Mouse (Mus musculus): ENCODE results near the gene Mrpl14.

Gene Mrpl14

DNA sequence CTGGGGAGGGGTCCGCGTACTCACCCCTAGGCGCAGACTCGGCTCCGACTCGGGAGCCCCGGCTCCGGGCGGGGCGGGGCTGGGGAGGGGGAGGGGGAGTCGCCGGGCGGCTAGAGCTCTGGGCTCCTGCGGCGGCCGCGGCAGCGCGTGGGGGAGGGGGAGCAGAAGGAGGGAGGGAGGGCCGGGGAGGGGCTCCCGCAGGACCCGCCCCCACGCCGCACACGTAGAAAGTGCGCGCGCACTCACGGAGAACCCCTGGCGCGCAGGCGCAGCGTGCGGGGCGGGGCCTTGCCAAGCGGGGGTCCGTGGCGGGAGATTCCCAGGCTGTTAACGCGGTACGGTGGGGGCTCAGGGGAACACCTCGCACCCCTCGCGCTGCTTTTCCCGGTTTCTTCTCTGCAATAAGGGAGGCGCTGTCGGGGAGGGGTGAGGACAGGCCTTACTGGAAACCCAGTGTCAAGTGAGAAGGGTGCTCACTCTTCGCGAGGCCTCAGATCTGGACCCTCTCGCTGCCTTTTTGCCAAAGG, at the start of gene Mrpl14:
Gene Mrpl14 (plus strand): TSS at position 230 of the 527 bp plus-strand sequence.
- DNase-seq (ENCODE audit: low spot score) = peak; percentile 87

GRCm38 (mm10) chr17:45638596-45639295, 47.4 kb upstream of the Mrpl14 start:
- DNase-seq (ENCODE audit: low spot score) = no peak

DNA sequence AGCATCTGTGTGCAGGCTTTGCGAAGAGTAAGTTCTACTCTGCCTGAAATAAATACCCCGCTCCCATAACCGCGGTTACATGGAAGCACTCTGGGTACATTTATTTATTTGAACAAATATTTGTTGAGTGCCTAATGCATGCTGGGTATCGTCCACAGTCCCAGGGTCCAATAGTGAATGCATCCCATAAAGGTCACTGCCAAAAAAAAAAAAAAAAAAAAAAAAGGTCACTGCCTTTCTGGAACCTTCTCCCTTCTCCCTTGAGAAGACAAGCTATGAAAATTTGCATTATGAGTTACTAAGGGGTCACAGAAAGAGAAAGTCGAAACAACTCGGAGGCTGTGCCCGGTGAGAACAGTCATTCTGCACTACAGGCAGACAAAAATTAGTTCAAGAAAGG, 44.1 kb upstream of the Mrpl14 start:
- no peak for DNase-seq (ENCODE audit: low spot score)

DNA sequence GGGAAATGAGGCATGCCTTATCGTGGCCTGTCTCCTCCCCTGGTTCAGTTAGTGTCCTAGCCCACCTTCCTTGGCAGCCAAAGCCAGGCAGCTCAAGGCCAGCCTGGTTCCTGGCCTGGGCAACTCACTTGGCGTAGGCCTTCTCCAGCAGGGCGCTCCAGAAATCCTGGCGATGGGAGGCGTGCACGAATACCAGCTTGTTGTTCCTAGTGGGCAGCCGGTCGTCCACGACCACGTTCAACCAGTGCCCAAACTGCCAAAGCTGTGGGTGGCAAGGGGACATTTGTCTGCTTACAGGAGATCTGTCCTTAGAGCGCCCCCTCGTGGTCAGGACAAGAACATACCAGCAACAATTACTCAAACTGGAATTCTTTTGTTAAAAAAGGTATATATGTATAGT, 43.4 kb upstream of the Mrpl14 start:
- no peak for DNase-seq (ENCODE audit: low spot score)

GRCm38 (mm10) chr17:45644185-45644584, 41.9 kb upstream of the Mrpl14 start:
- DNase-seq (ENCODE audit: low spot score) = no peak

- DNase-seq (ENCODE audit: low spot score) = no peak
Observed at GRCm38 (mm10) chr17:45653233-45653632, 32.9 kb upstream of the Mrpl14 start.

DNA sequence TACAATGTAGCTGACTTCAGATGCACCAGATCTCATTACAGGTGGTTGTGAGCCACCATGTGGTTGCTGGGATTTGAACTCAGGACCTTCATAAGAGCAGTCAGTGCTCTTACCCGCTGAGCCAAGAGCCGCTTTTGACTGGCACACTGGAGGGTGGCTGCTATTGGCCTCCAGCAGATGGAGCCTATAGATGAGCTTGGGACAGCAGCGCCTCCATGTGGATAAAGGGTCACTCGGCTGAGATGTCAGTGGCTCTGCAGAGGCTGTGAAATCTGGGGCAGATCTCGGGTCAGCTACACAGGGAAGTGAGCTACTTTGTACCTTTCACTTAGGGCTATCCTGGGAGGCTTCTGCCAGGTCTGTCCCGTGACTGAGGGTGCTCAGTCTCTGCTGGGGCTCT, 30.3 kb upstream of the Mrpl14 start:
- no peak for DNase-seq (ENCODE audit: low spot score)

DNA sequence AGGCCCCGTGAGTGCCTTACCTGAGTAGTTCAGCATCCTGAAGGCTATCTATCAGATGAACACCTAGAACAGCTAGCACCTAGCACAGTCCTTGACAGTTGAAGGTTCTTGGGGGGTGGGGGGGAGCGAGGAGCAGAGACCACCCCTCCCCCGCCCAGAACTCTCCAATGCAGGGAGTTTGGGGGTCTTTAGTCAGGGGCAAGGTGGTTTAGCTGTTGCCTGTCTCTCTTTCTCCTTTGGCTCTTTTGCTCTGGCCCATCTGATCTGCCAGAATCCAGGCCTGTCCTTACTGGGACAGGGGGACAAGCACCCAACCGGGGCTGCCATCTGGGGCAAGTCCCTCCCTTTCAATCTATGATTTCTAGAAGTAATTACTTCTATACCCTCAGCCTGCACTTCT, 26.9 kb upstream of the Mrpl14 start, which contains the start of gene Capn11:
Gene Capn11 (minus strand): TSS at position 101 of the 400 bp plus-strand sequence.
- DNase-seq (ENCODE audit: low spot score) = no peak

DNA sequence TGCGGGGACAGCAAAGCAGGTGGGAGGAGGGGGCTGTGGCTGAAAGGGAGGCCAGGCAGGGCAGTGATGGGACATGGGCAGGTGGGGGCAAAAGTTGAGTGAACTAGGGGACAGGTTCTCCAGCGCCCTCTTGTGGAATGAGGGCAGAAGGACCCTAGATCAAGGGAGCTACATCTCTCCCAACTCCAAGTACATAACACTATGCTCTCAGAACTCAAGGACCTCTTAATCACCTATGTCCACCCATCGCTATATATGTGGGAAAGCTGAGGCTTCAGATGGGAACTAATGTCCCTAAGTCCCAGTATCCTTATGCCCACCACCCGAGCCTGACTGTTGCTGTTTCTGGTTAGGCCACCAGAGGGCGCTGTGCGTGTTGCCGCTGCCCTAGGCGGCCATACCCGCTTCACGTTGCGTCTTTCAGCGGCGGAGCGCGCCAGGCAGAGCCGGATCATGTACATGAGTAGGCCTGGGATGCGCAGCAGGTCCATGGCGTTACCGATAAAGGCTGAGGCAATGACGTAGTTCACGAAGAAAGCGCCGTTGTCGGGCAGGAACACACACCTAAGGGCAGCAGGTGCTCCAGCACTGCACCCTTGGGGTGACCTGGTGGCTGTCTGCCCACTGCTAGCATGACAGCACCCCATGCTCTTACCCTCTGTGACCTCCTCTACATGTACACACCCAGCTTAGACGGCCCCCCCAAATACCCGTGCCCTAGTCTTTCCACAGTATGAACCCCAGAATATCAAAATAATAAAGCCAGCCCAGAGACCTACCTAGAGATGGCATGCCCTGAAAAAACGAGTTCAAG, 22.8 kb upstream of the Mrpl14 start:
- DNase-seq (ENCODE audit: low spot score) = peak; percentile 67

DNA sequence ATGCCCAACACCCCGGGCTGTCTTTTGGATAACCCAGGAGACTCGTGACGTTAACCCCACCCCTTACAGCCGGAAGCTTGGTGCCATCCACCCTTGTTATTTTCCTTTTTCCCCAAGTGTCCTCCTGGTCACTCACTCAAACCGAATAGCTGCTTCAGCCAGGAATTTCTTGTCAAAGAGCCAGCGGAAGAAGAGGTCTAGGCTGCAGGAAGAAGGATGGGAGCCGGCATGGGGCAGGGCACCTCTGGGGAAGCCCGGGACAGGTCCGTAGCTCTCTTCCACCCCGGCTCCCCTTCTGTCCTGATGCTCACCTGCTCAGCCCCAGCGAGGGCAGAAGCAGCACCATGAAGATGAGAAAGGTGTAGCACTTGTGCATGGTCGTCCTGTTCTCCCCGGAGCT, 21.5 kb upstream of the Mrpl14 start:
- no peak for DNase-seq (ENCODE audit: low spot score)

- no peak for DNase-seq (ENCODE audit: low spot score)
Observed at GRCm38 (mm10) chr17:45666091-45666490, 20.0 kb upstream of the Mrpl14 start.

DNA sequence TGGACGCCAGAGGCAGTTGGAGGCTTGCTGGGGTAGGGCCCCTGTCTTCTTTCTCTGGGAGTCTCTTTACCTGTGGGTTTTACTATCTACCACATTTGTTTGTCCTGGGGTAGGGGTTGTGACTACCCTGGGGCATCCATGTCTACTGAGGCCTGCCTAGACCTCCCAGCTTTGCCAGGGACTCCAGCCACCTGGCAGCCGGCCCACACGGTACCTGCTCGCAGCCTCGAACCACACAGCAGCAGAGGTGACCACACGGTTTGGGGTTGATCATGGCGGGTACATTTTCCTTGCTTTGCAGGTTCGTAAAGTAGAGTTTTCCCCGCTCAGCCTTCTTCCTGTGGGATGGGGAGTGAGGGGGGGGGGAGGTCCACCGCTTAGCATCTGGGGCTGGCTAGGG, 18.6 kb upstream of the Mrpl14 start:
- DNase-seq (ENCODE audit: low spot score) = no peak

DNA sequence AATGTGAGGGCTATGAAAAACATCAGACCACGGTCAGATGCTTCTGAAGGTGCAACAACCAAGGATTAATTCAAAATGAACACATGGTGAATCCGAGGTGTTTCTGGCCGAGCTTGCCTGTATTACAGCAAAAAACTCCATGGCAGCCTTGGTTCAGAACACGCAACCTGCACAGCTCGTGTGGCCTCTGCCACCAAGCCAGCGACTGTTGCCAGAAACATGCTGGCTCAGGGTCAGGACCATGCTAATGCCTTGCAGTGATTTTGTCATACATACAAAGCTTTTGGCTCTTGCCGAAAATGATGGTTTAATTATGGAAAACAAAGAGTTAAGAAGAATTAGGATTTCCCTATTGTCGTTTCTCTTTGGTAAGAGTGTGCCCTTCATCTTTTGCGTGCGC, 18.1 kb upstream of the Mrpl14 start:
- no peak for DNase-seq (ENCODE audit: low spot score)

DNA sequence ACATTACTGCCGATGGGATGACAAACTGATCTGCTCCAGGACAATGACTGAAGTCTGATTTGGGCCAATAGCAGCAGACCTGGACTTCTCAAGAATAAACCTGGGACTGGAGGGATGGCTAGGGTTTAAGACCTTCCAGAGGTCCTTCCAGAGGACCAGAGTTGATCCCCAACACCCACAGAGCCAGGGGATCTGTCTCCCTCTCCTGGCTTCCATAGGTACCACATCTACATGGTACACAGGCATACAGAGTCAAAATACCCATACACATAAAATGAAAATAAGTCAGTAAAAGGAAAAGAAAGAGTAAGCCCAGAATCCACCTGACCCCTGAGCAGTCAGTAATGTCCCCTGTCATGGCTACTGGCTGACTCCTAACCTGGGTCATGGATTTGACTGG, 14.3 kb upstream of the Mrpl14 start:
- DNase-seq (ENCODE audit: low spot score) = no peak

GRCm38 (mm10) chr17:45672598-45672997, 13.5 kb upstream of the Mrpl14 start:
- DNase-seq (ENCODE audit: low spot score) = no peak

- DNase-seq (ENCODE audit: low spot score) = no peak
Observed at GRCm38 (mm10) chr17:45678106-45678505, 8.0 kb upstream of the Mrpl14 start.

DNA sequence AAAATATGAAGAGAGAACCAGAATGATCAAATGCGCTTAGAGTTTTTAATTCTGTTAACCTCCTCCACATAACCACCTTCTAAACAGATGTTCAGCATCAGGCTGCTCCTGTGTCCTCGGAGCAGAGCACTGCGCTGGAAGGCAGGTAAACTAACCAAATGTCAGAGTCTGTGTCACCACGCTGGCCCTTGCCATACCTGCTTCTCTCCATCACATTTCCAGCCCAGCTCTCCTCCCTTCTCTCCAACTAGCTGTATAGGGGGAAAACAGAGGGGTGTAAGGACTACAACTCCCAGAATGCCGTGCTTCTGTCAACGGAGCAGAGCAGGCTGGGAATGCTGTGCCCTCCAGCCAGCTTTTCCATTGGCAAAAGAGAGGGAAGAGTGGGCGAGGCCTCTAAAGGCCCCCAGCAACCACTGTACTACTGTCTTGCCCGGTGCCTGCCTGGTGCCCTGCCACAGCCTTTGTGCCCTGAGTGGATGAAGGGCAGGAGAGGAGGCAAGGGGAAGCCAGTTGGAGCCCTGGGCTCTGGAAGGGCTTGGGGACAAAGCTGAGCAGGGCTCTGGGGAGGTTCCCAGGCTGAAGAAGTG, 5.6 kb upstream of the Mrpl14 start:
- DNase-seq (ENCODE audit: low spot score) = no peak

GRCm38 (mm10) chr17:45681588-45681987, 4.5 kb upstream of the Mrpl14 start:
- DNase-seq (ENCODE audit: low spot score) = no peak

- DNase-seq (ENCODE audit: low spot score) = no peak
Observed at GRCm38 (mm10) chr17:45682843-45683242, 3.3 kb upstream of the Mrpl14 start.

GRCm38 (mm10) chr17:45684667-45685131, 1.4 kb upstream of the Mrpl14 start:
- DNase-seq (ENCODE audit: low spot score) = no peak

GRCm38 (mm10) chr17:45685171-45686092, 690 bp upstream of the Mrpl14 start:
- DNase-seq (ENCODE audit: low spot score) = no peak

DNA sequence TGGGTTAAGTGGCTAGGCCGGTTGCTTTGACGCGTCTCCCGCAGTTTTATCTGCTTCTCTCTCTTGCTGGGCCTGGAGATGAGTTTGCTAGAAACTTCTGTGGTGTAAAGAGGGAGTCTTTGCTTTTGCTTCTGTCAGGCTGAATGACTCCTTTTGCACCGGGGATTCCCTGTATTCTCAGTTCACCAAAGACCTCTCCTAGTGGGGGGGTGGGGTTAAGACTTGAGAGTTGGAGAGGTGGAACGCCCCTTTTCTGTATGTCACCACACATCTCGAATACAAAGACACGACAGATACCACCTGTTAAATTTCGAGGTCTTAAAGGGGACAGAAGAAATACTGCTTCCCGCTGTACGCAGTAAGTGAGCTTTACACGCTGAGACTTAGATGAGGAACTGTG, 594 bp downstream of the Mrpl14 start, which contains the start of gene Tmem63b:
Gene Tmem63b (minus strand): TSS at position 190 of the 400 bp plus-strand sequence.
- DNase-seq (ENCODE audit: low spot score) = no peak

All from ovary, postnatal 10 days (tissue).